Mouse (Mus musculus) liver, embryonic 12.5 days (tissue): ENCODE measurements around the gene Gm45711. TPM values are rescaled to one million over a fixed set of nuclear protein-coding genes. Genes with fewer than 3 reads are reported as not detected.
"Not testable (repeated sequence)": the region's sequence is repeated elsewhere in the genome, so short reads cannot be mapped to it uniquely, and the experiment has no call there.

Experiments
- ATAC-seq: fragments of 200-750 bp; cut with Nextera tagmentation; 2 replicates; pipeline ENCODE4 v1.8.0; 2017; ENCODE audit warnings: moderate number of reproducible peaks, mild to moderate bottlenecking, moderate library complexity
- H3K27ac ChIP-seq: fragments of 300-500 bp; sonication (generic); 2 replicates; pipeline ENCODE4 v1.5.1; 2016; ENCODE audit warnings: mild to moderate bottlenecking
- H3K27me3 ChIP-seq: fragments of 300-500 bp; sonication (generic); replicated peaks from 2 replicates; pipeline ENCODE4 v1.6.1; 2016; ENCODE audit warnings: mild to moderate bottlenecking, moderate library complexity
- H3K36me3 ChIP-seq: fragments of 300-500 bp; sonication (generic); 2 replicates; pipeline ENCODE4 v1.6.1; 2016; ENCODE audit warnings: mild to moderate bottlenecking, moderate library complexity
- H3K4me1 ChIP-seq: fragments of 300-500 bp; sonication (generic); 2 replicates; pipeline ENCODE4 v1.6.1; 2016
- H3K4me2 ChIP-seq: fragments of 300-500 bp; sonication (generic); 2 replicates; pipeline ENCODE4 v1.6.1; 2016; ENCODE audit warnings: mild to moderate bottlenecking, moderate library complexity
- H3K4me3 ChIP-seq: fragments of 300-500 bp; sonication (generic); 2 replicates; pipeline ENCODE4 v1.5.1; 2016; ENCODE audit warnings: mild to moderate bottlenecking, moderate library complexity
- H3K9ac ChIP-seq: fragments of 300-500 bp; sonication (generic); 2 replicates; pipeline ENCODE4 v1.6.1; 2016; ENCODE audit warnings: mild to moderate bottlenecking, moderate library complexity
- H3K9me3 ChIP-seq: fragments of 300-500 bp; sonication (generic); replicated peaks from 2 replicates; pipeline ENCODE4 v1.6.1; 2016; ENCODE audit warnings: mild to moderate bottlenecking, moderate library complexity
- WGBS: fragments of 180-500 bp; shearing (Covaris S2); methylation state at CpG from one replicate; pipeline ENCODE4 v1.1.7; 2016; ENCODE audit not compliant: insufficient replicate concordance; 5-methylcytosine and 5-hydroxymethylcytosine counted together
- polyA plus RNA-seq: library from polyadenylated mRNA; unstranded; fragments of >200 nt; fragmentation: Nextera tagmentation; extraction: Ambion mirVana; gene quantifications from 2 replicates; pipeline ENCODE4 v1.2.1, GENCODE M21; 2016

Gm45711 gene
- polyA plus RNA-seq = not detected in 2 replicates

- not testable (repeated sequence) for H3K27ac ChIP-seq, H3K4me3 ChIP-seq, H3K9me3 ChIP-seq, H3K4me2 ChIP-seq, H3K4me1 ChIP-seq, ATAC-seq, H3K9ac ChIP-seq, H3K27me3 ChIP-seq, H3K36me3 ChIP-seq
- 71% methylated on average over 36 of the region's 36 CpGs for WGBS
Observed at GRCm38 (mm10) chr8:104309441-104310155, at the start of gene Gm45711, which contains the start of gene Cmtm1. Gene Gm45711 (minus strand): TSS chr8:104310081. Gene Cmtm1 (minus strand): TSS chr8:104310145.

GRCm38 (mm10) chr8:104358637-104359036 lies 48.8 kb upstream of the Gm45711 start:
- Histone ChIP-seq H3K4me1 (0 out of 2 replicates have a peak, but pooled peaks cover 6% of the 10 kb centered on the region), H3K27me3 (no peaks in the 10 kb centered on the region), H3K9ac (no peak overlapping the region), H3K27ac (no peak overlapping the region), H3K4me2 (no peak overlapping the region), H3K9me3 (no peaks in the 10 kb centered on the region), H3K36me3 (peaks cover 11% of the 10 kb centered on the region), H3K4me3 (no peak overlapping the region)
- no peak for ATAC-seq
- 56% methylated on average over 3 of the region's 3 CpGs for WGBS

- H3K9me3 ChIP-seq = no peaks in the 10 kb centered on the region
- no peaks in the 10 kb centered on the region for H3K27me3 ChIP-seq
- no peak overlapping the region for H3K27ac ChIP-seq
- H3K9ac ChIP-seq = no peak overlapping the region
- H3K36me3 ChIP-seq = peaks cover 11% of the 10 kb centered on the region
- ATAC-seq = no peak
- no peak overlapping the region for H3K4me3 ChIP-seq
- no peak overlapping the region for H3K4me2 ChIP-seq
- peaks cover under 1% of the 10 kb centered on the region; the same call in 1 of the 2 replicates for H3K4me1 ChIP-seq
- WGBS = 71% methylated on average over 10 of the region's 10 CpGs
Observed at GRCm38 (mm10) chr8:104354504-104354903, 44.6 kb upstream of the Gm45711 start.

- H3K4me2 ChIP-seq = no peak overlapping the region
- no peak overlapping the region for H3K4me3 ChIP-seq
- H3K4me1 ChIP-seq = peaks cover 7% of the 10 kb centered on the region
- H3K27ac ChIP-seq = no peak overlapping the region
- H3K27me3 ChIP-seq = no peaks in the 10 kb centered on the region
- peaks cover 11% of the 10 kb centered on the region for H3K36me3 ChIP-seq
- H3K9me3 ChIP-seq = no peaks in the 10 kb centered on the region
- 50% methylated on average over 5 of the region's 5 CpGs for WGBS
- H3K9ac ChIP-seq = no peak overlapping the region
- ATAC-seq = peak; percentile 35; the same call in 1 of the 2 replicates
Observed at GRCm38 (mm10) chr8:104353186-104353585, 43.3 kb upstream of the Gm45711 start.

GRCm38 (mm10) chr8:104350047-104350446 lies 40.2 kb upstream of the Gm45711 start:
- WGBS = 75% methylated on average over 13 of the region's 13 CpGs
- H3K36me3 ChIP-seq = peaks cover 29% of the 10 kb centered on the region
- ATAC-seq = no peak
- H3K9me3 ChIP-seq = no peaks in the 10 kb centered on the region
- no peak overlapping the region for H3K27ac ChIP-seq
- H3K9ac ChIP-seq = no peak overlapping the region
- no peaks in the 10 kb centered on the region for H3K27me3 ChIP-seq
- H3K4me2 ChIP-seq = no peak overlapping the region
- peaks cover 14% of the 10 kb centered on the region for H3K4me1 ChIP-seq
- no peak overlapping the region for H3K4me3 ChIP-seq

GRCm38 (mm10) chr8:104348971-104349370 lies 39.1 kb upstream of the Gm45711 start:
- Histone ChIP-seq H3K9me3 (no peaks in the 10 kb centered on the region), H3K4me3 (no peak overlapping the region), H3K27ac (0 out of 2 replicates have a peak overlapping the region, but pooled peaks have one; percentile 10), H3K4me1 (peaks cover 14% of the 10 kb centered on the region), H3K36me3 (peaks cover 25% of the 10 kb centered on the region), H3K4me2 (no peak overlapping the region), H3K27me3 (no peaks in the 10 kb centered on the region), H3K9ac (no peak overlapping the region)
- no peak for ATAC-seq
- 76% methylated on average over 5 of the region's 5 CpGs for whole genome bisulfite sequencing

- Histone ChIP-seq H3K9ac (no peak overlapping the region), H3K4me3 (no peak overlapping the region), H3K4me1 (peaks cover 16% of the 10 kb centered on the region), H3K4me2 (no peak overlapping the region), H3K9me3 (no peaks in the 10 kb centered on the region), H3K27me3 (no peaks in the 10 kb centered on the region), H3K27ac (no peak overlapping the region), H3K36me3 (peaks cover 25% of the 10 kb centered on the region)
- WGBS = 62% methylated on average over 12 of the region's 12 CpGs
- no peak for ATAC-seq
Observed at GRCm38 (mm10) chr8:104346706-104347105, 36.8 kb upstream of the Gm45711 start.

GRCm38 (mm10) chr8:104344622-104345021 lies 34.7 kb upstream of the Gm45711 start:
- Histone ChIP-seq H3K27ac (no peak overlapping the region), H3K36me3 (peaks cover 25% of the 10 kb centered on the region), H3K4me2 (no peak overlapping the region), H3K4me3 (no peak overlapping the region), H3K4me1 (peaks cover 29% of the 10 kb centered on the region), H3K9ac (no peak overlapping the region), H3K9me3 (no peaks in the 10 kb centered on the region), H3K27me3 (peaks cover 12% of the 10 kb centered on the region)
- ATAC-seq = no peak
- 80% methylated on average over 5 of the region's 5 CpGs for WGBS

- Histone ChIP-seq H3K27ac (no peak overlapping the region), H3K4me1 (peaks cover 30% of the 10 kb centered on the region), H3K4me2 (no peak overlapping the region), H3K27me3 (peaks cover 16% of the 10 kb centered on the region), H3K9me3 (no peaks in the 10 kb centered on the region), H3K4me3 (no peak overlapping the region), H3K9ac (no peak overlapping the region), H3K36me3 (peaks cover 25% of the 10 kb centered on the region)
- WGBS = 22% methylated on average over 7 of the region's 7 CpGs
- peak; percentile 45 for ATAC-seq
Observed at GRCm38 (mm10) chr8:104343957-104344356, 34.1 kb upstream of the Gm45711 start.

GRCm38 (mm10) chr8:104342426-104342825 lies 32.5 kb upstream of the Gm45711 start:
- Histone ChIP-seq H3K27me3 (peaks cover 16% of the 10 kb centered on the region), H3K4me3 (no peak overlapping the region), H3K9ac (no peak overlapping the region), H3K4me2 (no peak overlapping the region; the same call in 1 of the 2 replicates), H3K9me3 (no peaks in the 10 kb centered on the region), H3K36me3 (peaks cover 19% of the 10 kb centered on the region), H3K4me1 (peaks cover 29% of the 10 kb centered on the region), H3K27ac (no peak overlapping the region)
- WGBS = 42% methylated on average over 5 of the region's 5 CpGs
- no peak for ATAC-seq

- Histone ChIP-seq H3K4me2 (peak overlapping the region; percentile 84), H3K9ac (no peak overlapping the region), H3K27me3 (peaks cover 16% of the 10 kb centered on the region), H3K4me1 (peaks cover 23% of the 10 kb centered on the region), H3K4me3 (peak overlapping the region; percentile 62; the same call in 1 of the 2 replicates), H3K9me3 (no peaks in the 10 kb centered on the region), H3K27ac (no peak overlapping the region), H3K36me3 (peaks cover 13% of the 10 kb centered on the region)
- WGBS = 52% methylated on average over 6 of the region's 6 CpGs
- ATAC-seq = no peak
Observed at GRCm38 (mm10) chr8:104341678-104342077, 31.8 kb upstream of the Gm45711 start.

GRCm38 (mm10) chr8:104341106-104341561 lies 31.3 kb upstream of the Gm45711 start:
- H3K27ac ChIP-seq = peak overlapping the region; percentile 67
- peak overlapping the region; percentile 62 for H3K4me3 ChIP-seq

More at GRCm38 (mm10) chr8:104341106-104341561, 31.3 kb upstream of the Gm45711 start:
- Histone ChIP-seq H3K27me3 (peaks cover 16% of the 10 kb centered on the region), H3K36me3 (0 out of 2 replicates have a peak, but pooled peaks cover 7% of the 10 kb centered on the region), H3K4me1 (peaks cover 23% of the 10 kb centered on the region), H3K4me2 (peak overlapping the region; percentile 84), H3K9me3 (no peaks in the 10 kb centered on the region), H3K9ac (peak overlapping the region; percentile 73)
- WGBS = 2% methylated on average over 24 of the region's 24 CpGs
- ATAC-seq = peak; percentile 55
